Mouse (Mus musculus): ENCODE measurements around the gene Syt6.
"Not testable (repeated sequence)": the region's sequence is repeated elsewhere in the genome, so short reads cannot be mapped to it uniquely, and the experiment has no call there.

Gene Syt6

GRCm38 (mm10) chr3:103601011-103601410 is 26.0 kb downstream of the Syt6 start:
- DNase-seq (ENCODE audit: low spot score), result no peak

- no peak for DNase-seq (ENCODE audit: low spot score)
Measured at GRCm38 (mm10) chr3:103601561-103601960, 26.5 kb downstream of the Syt6 start.

GRCm38 (mm10) chr3:103606045-103606597 is 31.1 kb downstream of the Syt6 start:
- DNase-seq (ENCODE audit: low spot score), result no peak

GRCm38 (mm10) chr3:103606660-103607595 is 31.9 kb downstream of the Syt6 start:
- no peak for DNase-seq (ENCODE audit: low spot score)

- DNase-seq (ENCODE audit: low spot score), result no peak
Measured at GRCm38 (mm10) chr3:103610231-103610630, 35.2 kb downstream of the Syt6 start.

GRCm38 (mm10) chr3:103612636-103613355 is 37.8 kb downstream of the Syt6 start:
- no peak for DNase-seq (ENCODE audit: low spot score)

- DNase-seq (ENCODE audit: low spot score), result no peak
Measured at GRCm38 (mm10) chr3:103615621-103616020, 40.6 kb downstream of the Syt6 start.

- no peak for DNase-seq (ENCODE audit: low spot score)
Measured at GRCm38 (mm10) chr3:103616981-103617380, 42.0 kb downstream of the Syt6 start.

GRCm38 (mm10) chr3:103620101-103620500 is 45.1 kb downstream of the Syt6 start:
- no peak for DNase-seq (ENCODE audit: low spot score)

- DNase-seq (ENCODE audit: low spot score), result no peak
Measured at GRCm38 (mm10) chr3:103623893-103624470, 49.0 kb downstream of the Syt6 start.

- no peak for DNase-seq (ENCODE audit: low spot score)
Measured at GRCm38 (mm10) chr3:103624591-103625051, 49.6 kb downstream of the Syt6 start.

GRCm38 (mm10) chr3:103625169-103625568 is 50.1 kb downstream of the Syt6 start:
- DNase-seq (ENCODE audit: low spot score), result no peak

GRCm38 (mm10) chr3:103626481-103626880 is 51.5 kb downstream of the Syt6 start:
- no peak for DNase-seq (ENCODE audit: low spot score)

GRCm38 (mm10) chr3:103627661-103628060 is 52.6 kb downstream of the Syt6 start:
- no peak for DNase-seq (ENCODE audit: low spot score)

- no peak for DNase-seq (ENCODE audit: low spot score)
Measured at GRCm38 (mm10) chr3:103633124-103633523, 58.1 kb downstream of the Syt6 start.

- DNase-seq (ENCODE audit: low spot score), result no peak
Measured at GRCm38 (mm10) chr3:103633831-103634230, 58.8 kb downstream of the Syt6 start.

GRCm38 (mm10) chr3:103634256-103634655 is 59.2 kb downstream of the Syt6 start:
- DNase-seq (ENCODE audit: low spot score), result no peak

- no peak for DNase-seq (ENCODE audit: low spot score)
Measured at GRCm38 (mm10) chr3:103637641-103638040, 62.6 kb downstream of the Syt6 start.

GRCm38 (mm10) chr3:103640226-103640803 is 65.3 kb downstream of the Syt6 start:
- no peak for DNase-seq (ENCODE audit: low spot score)

GRCm38 (mm10) chr3:103641301-103641700 is 66.3 kb downstream of the Syt6 start:
- DNase-seq (ENCODE audit: low spot score), result no peak

- not testable (repeated sequence) for DNase-seq (ENCODE audit: low spot score)
Measured at GRCm38 (mm10) chr3:103645968-103646367, 70.9 kb downstream of the Syt6 start, which contains the start of gene Atg4a-ps. Atg4a-ps (minus strand) TSS chr3:103646068.
